Mouse (Mus musculus) lung, embryonic 15.5 days (tissue): ENCODE measurements around the gene Lpcat3. TPM values are rescaled to one million over a fixed set of nuclear protein-coding genes. Genes with fewer than 3 reads are reported as not detected.

Experiments
- ATAC-seq: fragments of 200-750 bp; cut with Nextera tagmentation; 2 replicates; pipeline ENCODE4 v1.8.0; 2017; ENCODE audit warnings: moderate number of reproducible peaks, borderline replicate concordance; ENCODE audit not compliant: low FRiP score, low TSS enrichment; ENCODE audit errors: extremely low read depth
- H3K27ac ChIP-seq: fragments of 300-500 bp; sonication (generic); 2 replicates; pipeline ENCODE4 v1.5.1; 2015; ENCODE audit warnings: moderate library complexity, mild to moderate bottlenecking, inconsistent platforms
- H3K27me3 ChIP-seq: fragments of 300-500 bp; sonication (generic); 2 replicates; pipeline ENCODE4 v1.6.1; 2015; ENCODE audit warnings: inconsistent platforms
- H3K36me3 ChIP-seq: fragments of 300-500 bp; sonication (generic); 2 replicates; pipeline ENCODE4 v1.6.1; 2015; ENCODE audit warnings: inconsistent platforms
- H3K4me1 ChIP-seq: fragments of 300-500 bp; sonication (generic); 2 replicates; pipeline ENCODE4 v1.6.1; 2015; ENCODE audit warnings: inconsistent platforms
- H3K4me2 ChIP-seq: fragments of 300-500 bp; sonication (generic); 2 replicates; pipeline ENCODE4 v1.6.1; 2015; ENCODE audit warnings: inconsistent platforms, mild to moderate bottlenecking, moderate library complexity
- H3K4me3 ChIP-seq: fragments of 300-500 bp; sonication (generic); 2 replicates; pipeline ENCODE4 v1.5.1; 2015; ENCODE audit warnings: mild to moderate bottlenecking, inconsistent platforms
- H3K9ac ChIP-seq: fragments of 300-500 bp; sonication (generic); 2 replicates; pipeline ENCODE4 v1.6.1; 2015; ENCODE audit warnings: inconsistent platforms
- H3K9me3 ChIP-seq: fragments of 300-500 bp; sonication (generic); 2 replicates; pipeline ENCODE4 v1.6.1; 2016; ENCODE audit warnings: inconsistent platforms
- WGBS: fragments of 180-500 bp; shearing (Covaris S2); methylation state at CpG from one replicate; pipeline ENCODE4 v1.1.7; 2015; 5-methylcytosine and 5-hydroxymethylcytosine counted together
- polyA plus RNA-seq: library from polyadenylated mRNA; unstranded; fragments of >200 nt; fragmentation: Nextera tagmentation; extraction: Ambion mirVana; gene quantifications from 2 replicates; pipeline ENCODE4 v1.2.1, GENCODE M21; 2015

Gene Lpcat3
- polyA plus RNA-seq, 1 experiment from 2014 or later, result 61.9 TPM

GRCm38 (mm10) chr6:124696441-124697150, 33.8 kb downstream of the Lpcat3 start:
- 90% methylated on average over 7 of the region's 7 CpGs for WGBS
- no peak for ATAC-seq

GRCm38 (mm10) chr6:124698751-124699150, 35.9 kb downstream of the Lpcat3 start:
- WGBS, result 67% methylated on average over 6 of the region's 6 CpGs
- Histone ChIP-seq H3K4me1 (peaks cover 18% of the 10 kb centered on the region), H3K9ac (no peak overlapping the region), H3K36me3 (peaks cover 46% of the 10 kb centered on the region), H3K4me2 (no peak overlapping the region), H3K4me3 (no peak overlapping the region), H3K27me3 (no peaks in the 10 kb centered on the region), H3K27ac (no peak overlapping the region), H3K9me3 (no peaks in the 10 kb centered on the region)
- no peak for ATAC-seq

More at GRCm38 (mm10) chr6:124696441-124697150, 33.8 kb downstream of the Lpcat3 start:
- Histone ChIP-seq H3K27me3 (no peaks in the 10 kb centered on the region), H3K9ac (no peak overlapping the region), H3K4me3 (no peak overlapping the region), H3K9me3 (no peaks in the 10 kb centered on the region), H3K36me3 (peaks cover 26% of the 10 kb centered on the region), H3K4me1 (peaks cover 27% of the 10 kb centered on the region), H3K27ac (no peak overlapping the region), H3K4me2 (no peak overlapping the region)

GRCm38 (mm10) chr6:124699366-124699765, 36.5 kb downstream of the Lpcat3 start:
- Histone ChIP-seq H3K36me3 (peaks cover 52% of the 10 kb centered on the region), H3K4me1 (peaks cover 13% of the 10 kb centered on the region), H3K9me3 (no peaks in the 10 kb centered on the region), H3K27me3 (no peaks in the 10 kb centered on the region), H3K4me3 (no peak overlapping the region), H3K4me2 (no peak overlapping the region), H3K27ac (no peak overlapping the region), H3K9ac (no peak overlapping the region)
- no peak for ATAC-seq
- WGBS, result 80% methylated on average over 4 of the region's 4 CpGs

GRCm38 (mm10) chr6:124699962-124700610, 37.3 kb downstream of the Lpcat3 start:
- 67% methylated on average over 11 of the region's 11 CpGs for WGBS
- no peak overlapping the region for H3K4me2 ChIP-seq
- H3K27ac ChIP-seq, result peak overlapping the region; percentile 31; the same call in 1 of the 2 replicates
- H3K4me3 ChIP-seq, result no peak overlapping the region
- H3K9ac ChIP-seq, result no peak overlapping the region; the same call in 1 of the 2 replicates
- H3K4me1 ChIP-seq, result peaks cover 7% of the 10 kb centered on the region; the same call in 1 of the 2 replicates
- H3K36me3 ChIP-seq, result peaks cover 59% of the 10 kb centered on the region
- ATAC-seq, result peak; percentile 69
- no peaks in the 10 kb centered on the region for H3K9me3 ChIP-seq
- no peaks in the 10 kb centered on the region for H3K27me3 ChIP-seq

- no peaks in the 10 kb centered on the region for H3K27me3 ChIP-seq
- H3K36me3 ChIP-seq, result peaks cover 68% of the 10 kb centered on the region
- no peak overlapping the region for H3K4me2 ChIP-seq
- peaks cover 7% of the 10 kb centered on the region; the same call in 1 of the 2 replicates for H3K4me1 ChIP-seq
- no peak overlapping the region for H3K4me3 ChIP-seq
- 74% methylated on average over 8 of the region's 8 CpGs for WGBS
- no peak overlapping the region for H3K27ac ChIP-seq
- H3K9ac ChIP-seq, result no peak overlapping the region
- no peak for ATAC-seq
- H3K9me3 ChIP-seq, result no peaks in the 10 kb centered on the region
These were observed 38.5 kb downstream of the Lpcat3 start for GRCm38 (mm10) chr6:124701338-124701737.

- Histone ChIP-seq H3K27me3 (no peaks in the 10 kb centered on the region), H3K36me3 (peaks cover 68% of the 10 kb centered on the region), H3K9ac (no peak overlapping the region), H3K9me3 (no peaks in the 10 kb centered on the region), H3K4me1 (peaks cover 7% of the 10 kb centered on the region; the same call in 1 of the 2 replicates), H3K4me3 (no peak overlapping the region), H3K27ac (no peak overlapping the region), H3K4me2 (no peak overlapping the region)
- 89% methylated on average over 17 of the region's 17 CpGs for WGBS
- ATAC-seq, result peak; percentile 2; the same call in 1 of the 2 replicates
These were observed 39.4 kb downstream of the Lpcat3 start for GRCm38 (mm10) chr6:124702102-124702783.

GRCm38 (mm10) chr6:124702784-124703103, 39.9 kb downstream of the Lpcat3 start:
- no peak overlapping the region for H3K4me2 ChIP-seq
- H3K27me3 ChIP-seq, result no peaks in the 10 kb centered on the region
- ATAC-seq, result peak; percentile 37; the same call in 1 of the 2 replicates
- peaks cover 7% of the 10 kb centered on the region; the same call in 1 of the 2 replicates for H3K4me1 ChIP-seq
- H3K9me3 ChIP-seq, result no peaks in the 10 kb centered on the region
- peaks cover 68% of the 10 kb centered on the region for H3K36me3 ChIP-seq
- no peak overlapping the region for H3K27ac ChIP-seq
- no peak overlapping the region for H3K9ac ChIP-seq
- no peak overlapping the region for H3K4me3 ChIP-seq
- 43% methylated on average over 3 of the region's 3 CpGs for WGBS

GRCm38 (mm10) chr6:124703789-124704188, 41.0 kb downstream of the Lpcat3 start:
- H3K4me2 ChIP-seq, result no peak overlapping the region

GRCm38 (mm10) chr6:124704417-124704816, 41.6 kb downstream of the Lpcat3 start:
- ATAC-seq, result no peak
- Histone ChIP-seq H3K4me1 (peaks cover 18% of the 10 kb centered on the region), H3K9me3 (no peaks in the 10 kb centered on the region), H3K4me3 (no peak overlapping the region), H3K9ac (no peak overlapping the region), H3K4me2 (no peak overlapping the region), H3K36me3 (peaks cover 66% of the 10 kb centered on the region), H3K27me3 (no peaks in the 10 kb centered on the region), H3K27ac (no peak overlapping the region)
- 90% methylated on average over 2 of the region's 2 CpGs for WGBS

More at GRCm38 (mm10) chr6:124703789-124704188, 41.0 kb downstream of the Lpcat3 start:
- H3K9ac ChIP-seq, result no peak overlapping the region
- ATAC-seq, result no peak
- peaks cover 12% of the 10 kb centered on the region; the same call in 1 of the 2 replicates for H3K4me1 ChIP-seq
- H3K4me3 ChIP-seq, result no peak overlapping the region
- H3K9me3 ChIP-seq, result no peaks in the 10 kb centered on the region
- H3K27me3 ChIP-seq, result no peaks in the 10 kb centered on the region
- no peak overlapping the region for H3K27ac ChIP-seq
- peaks cover 69% of the 10 kb centered on the region for H3K36me3 ChIP-seq
- 62% methylated on average over 7 of the region's 7 CpGs for WGBS

GRCm38 (mm10) chr6:124706061-124706627, 43.3 kb downstream of the Lpcat3 start:
- H3K4me3 ChIP-seq, result no peak overlapping the region
- WGBS, result 85% methylated on average over 5 of the region's 5 CpGs

GRCm38 (mm10) chr6:124708289-124708889, 45.6 kb downstream of the Lpcat3 start:
- 82% methylated on average over 10 of the region's 10 CpGs for WGBS
- Histone ChIP-seq H3K4me3 (no peak overlapping the region), H3K27ac (no peak overlapping the region), H3K9ac (no peak overlapping the region), H3K36me3 (peaks cover 33% of the 10 kb centered on the region), H3K9me3 (no peaks in the 10 kb centered on the region), H3K4me2 (no peak overlapping the region), H3K4me1 (peaks cover 37% of the 10 kb centered on the region), H3K27me3 (no peaks in the 10 kb centered on the region)
- ATAC-seq, result no peak

More at GRCm38 (mm10) chr6:124706061-124706627, 43.3 kb downstream of the Lpcat3 start:
- peaks cover 54% of the 10 kb centered on the region for H3K36me3 ChIP-seq
- no peaks in the 10 kb centered on the region for H3K9me3 ChIP-seq
- no peak overlapping the region for H3K9ac ChIP-seq
- no peak overlapping the region for H3K4me2 ChIP-seq
- no peak overlapping the region for H3K27ac ChIP-seq
- H3K27me3 ChIP-seq, result no peaks in the 10 kb centered on the region
- peaks cover 27% of the 10 kb centered on the region for H3K4me1 ChIP-seq
- no peak for ATAC-seq
